Mouse (Mus musculus) liver, adult 2 months (tissue): ENCODE measurements around the gene Prelp. TPM values are rescaled to one million over a fixed set of nuclear protein-coding genes. Genes with fewer than 3 reads are reported as not detected.

Experiments
- DNase-seq: peaks from one replicate; pipeline ENCODE4 v3.0.0-alpha.2; 2011; ENCODE audit warnings: low read depth, low spot score; ENCODE audit errors: extremely low read depth
- H3K27ac ChIP-seq: fragments of 200-500 bp; replicated peaks from 2 replicates; pipeline ENCODE4 v1.5.1; 2012; ENCODE audit warnings: low read depth, mild to moderate bottlenecking, control low read depth, inconsistent platforms, low read length; ENCODE audit not compliant: insufficient read depth
- H3K27me3 ChIP-seq: fragments of 200-500 bp; 2 replicates; pipeline ENCODE4 v1.6.1; 2012; ENCODE audit warnings: mild to moderate bottlenecking, moderate library complexity, low read length, inconsistent platforms; ENCODE audit not compliant: control insufficient read depth, insufficient read depth
- H3K36me3 ChIP-seq: fragments of 200-500 bp; 2 replicates; pipeline ENCODE4 v1.6.1; 2012; ENCODE audit warnings: low read length, inconsistent platforms; ENCODE audit not compliant: control insufficient read depth, insufficient read depth
- H3K4me1 ChIP-seq: fragments of 200-500 bp; 2 replicates; pipeline ENCODE4 v1.6.1; 2011; ENCODE audit warnings: low read length; ENCODE audit not compliant: control insufficient read depth, insufficient read depth
- H3K4me3 ChIP-seq: fragments of 200-500 bp; 2 replicates; pipeline ENCODE4 v1.5.1; 2011; ENCODE audit warnings: low read depth, mild to moderate bottlenecking, control low read depth, low read length, moderate library complexity; ENCODE audit not compliant: insufficient read depth
- H3K79me2 ChIP-seq: fragments of 200-500 bp; 2 replicates; pipeline ENCODE4 v1.6.1; 2012; ENCODE audit warnings: inconsistent platforms, mild to moderate bottlenecking, low read length, moderate library complexity; ENCODE audit not compliant: control insufficient read depth, insufficient read depth
- H3K9ac ChIP-seq: fragments of 200-500 bp; 2 replicates; pipeline ENCODE4 v1.6.1; 2012; ENCODE audit warnings: low read depth, mild to moderate bottlenecking, control low read depth, inconsistent platforms, low read length
- CTCF ChIP-seq: fragments of 200-500 bp; IDR thresholded peaks from 2 replicates; pipeline ENCODE4 v1.5.1; 2011; ENCODE audit warnings: low read depth, low read length, control low read depth
- POLR2A ChIP-seq: fragments of 200-500 bp; IDR thresholded peaks from 2 replicates; pipeline ENCODE4 v1.6.1; 2011; ENCODE audit warnings: low read length, control low read depth; ENCODE audit not compliant: insufficient read depth; ENCODE audit errors: extremely low read depth
- WGBS: fragments of 180-500 bp; shearing (Covaris S2); methylation state at CpG from one replicate; pipeline ENCODE4 v1.1.7; 2018; 5-methylcytosine and 5-hydroxymethylcytosine counted together
- polyA plus RNA-seq: library from polyadenylated mRNA; depleted of rRNA; stranded (reverse); fragments of >200 nt; gene quantifications from 2 replicates; pipeline ENCODE4 v1.2.3, GENCODE M21; 2012
- total RNA-seq: library from RNA; depleted of rRNA; stranded (reverse); fragments of >200 nt; gene quantifications from 2 replicates; pipeline ENCODE4 v1.2.3, GENCODE M21; 2014

Prelp gene
- total and polyA plus RNA-seq, 2 experiments: 6.6 to 23.8 TPM

GRCm38 (mm10) chr1:133889949-133890598 is 31.1 kb downstream of the Prelp start:
- Histone ChIP-seq H3K36me3 (no peaks in the 10 kb centered on the region), H3K4me1 (peaks cover 5% of the 10 kb centered on the region), H3K27me3 (no peaks in the 10 kb centered on the region), H3K9ac (peak overlapping the region; percentile 34; the same call in 1 of the 2 replicates), H3K27ac (no peak overlapping the region), H3K79me2 (no peaks in the 10 kb centered on the region), H3K4me3 (no peak overlapping the region)
- TF ChIP-seq POLR2A (no peak), CTCF (no peak)
- DNase-seq: no peak
- WGBS: 45% methylated on average over 20 of the region's 20 CpGs

GRCm38 (mm10) chr1:133887538-133888250 is 33.5 kb downstream of the Prelp start:
- Histone ChIP-seq H3K36me3 (no peaks in the 10 kb centered on the region), H3K27me3 (no peaks in the 10 kb centered on the region), H3K9ac (no peak overlapping the region), H3K4me3 (no peak overlapping the region), H3K27ac (no peak overlapping the region), H3K4me1 (peaks cover 10% of the 10 kb centered on the region), H3K79me2 (no peaks in the 10 kb centered on the region)
- 93% methylated on average over 5 of the region's 5 CpGs for WGBS
- DNase-seq: no peak
- TF ChIP-seq POLR2A (no peak), CTCF (no peak)

GRCm38 (mm10) chr1:133887044-133887443 is 34.2 kb downstream of the Prelp start:
- Histone ChIP-seq H3K4me1 (peaks cover 15% of the 10 kb centered on the region), H3K27me3 (no peaks in the 10 kb centered on the region), H3K36me3 (no peaks in the 10 kb centered on the region), H3K9ac (no peak overlapping the region), H3K79me2 (no peaks in the 10 kb centered on the region), H3K27ac (no peak overlapping the region), H3K4me3 (no peak overlapping the region)
- no peak for DNase-seq
- no peak for TF ChIP-seq CTCF
- no peak for TF ChIP-seq POLR2A
- WGBS: 79% methylated on average over 8 of the region's 8 CpGs

GRCm38 (mm10) chr1:133886431-133886830 is 34.8 kb downstream of the Prelp start:
- DNase-seq: peak; percentile 78
- Histone ChIP-seq H3K36me3 (no peaks in the 10 kb centered on the region), H3K4me3 (no peak overlapping the region), H3K9ac (no peak overlapping the region), H3K4me1 (peaks cover 18% of the 10 kb centered on the region), H3K27me3 (no peaks in the 10 kb centered on the region), H3K79me2 (no peaks in the 10 kb centered on the region), H3K27ac (no peak overlapping the region)
- no peak for TF ChIP-seq CTCF
- no peak for TF ChIP-seq POLR2A
- 43% methylated on average over 6 of the region's 6 CpGs for WGBS

- no peaks in the 10 kb centered on the region for H3K79me2 ChIP-seq
- no peak overlapping the region for H3K27ac ChIP-seq
- no peaks in the 10 kb centered on the region for H3K36me3 ChIP-seq
- DNase-seq: no peak
- TF ChIP-seq POLR2A: no peak
- TF ChIP-seq CTCF: no peak
- H3K27me3 ChIP-seq: no peaks in the 10 kb centered on the region
- no peak overlapping the region for H3K4me3 ChIP-seq
- H3K9ac ChIP-seq: no peak overlapping the region
- H3K4me1 ChIP-seq: peaks cover 18% of the 10 kb centered on the region
- WGBS: 97% methylated on average over 7 of the region's 7 CpGs
Measured at GRCm38 (mm10) chr1:133885811-133886210, 35.4 kb downstream of the Prelp start.

- H3K4me1 ChIP-seq: peaks cover 18% of the 10 kb centered on the region
- no peak for TF ChIP-seq POLR2A
Measured at GRCm38 (mm10) chr1:133884746-133885145, 36.5 kb downstream of the Prelp start.

More at GRCm38 (mm10) chr1:133884746-133885145, 36.5 kb downstream of the Prelp start:
- H3K27ac ChIP-seq: no peak overlapping the region
- H3K4me3 ChIP-seq: no peak overlapping the region
- H3K36me3 ChIP-seq: no peaks in the 10 kb centered on the region
- H3K79me2 ChIP-seq: no peaks in the 10 kb centered on the region
- H3K9ac ChIP-seq: no peak overlapping the region
- no peak for DNase-seq
- no peaks in the 10 kb centered on the region for H3K27me3 ChIP-seq
- WGBS: 96% methylated on average over 9 of the region's 9 CpGs
